Mouse (Mus musculus) myocyte (in vitro differentiated cells): ENCODE data around the gene Zar1l. TPM values are rescaled to one million over a fixed set of nuclear protein-coding genes. Genes with fewer than 3 reads are reported as not detected.

Experiments used
- H3K27me3 ChIP-seq: one replicate; pipeline ENCODE4 v1.6.1; 2011; ENCODE audit not compliant: control insufficient read depth, insufficient read depth, insufficient read length
- H3K36me3 ChIP-seq: one replicate; pipeline ENCODE4 v1.6.1; 2011; ENCODE audit not compliant: control insufficient read depth, insufficient read depth
- H3K4me2 ChIP-seq: one replicate; pipeline ENCODE4 v1.6.1; 2011; ENCODE audit warnings: low read depth, control low read depth
- H3K4me3 ChIP-seq: one replicate; pipeline ENCODE4 v1.5.1; 2011; ENCODE audit warnings: mild to moderate bottlenecking, control low read depth, moderate library complexity
- H3K79me2 ChIP-seq: one replicate; pipeline ENCODE4 v1.6.1; 2011; ENCODE audit not compliant: control insufficient read depth, insufficient read depth
- H3ac ChIP-seq: one replicate; pipeline ENCODE4 v1.6.1; 2011; ENCODE audit not compliant: control insufficient read depth, insufficient read length
- CEBPB ChIP-seq: IDR thresholded peaks from 2 replicates; pipeline ENCODE4 v1.6.1; 2011; ENCODE audit warnings: mild to moderate bottlenecking, moderate library complexity; ENCODE audit not compliant: poor library complexity, insufficient read depth, severe bottlenecking
- E2F4 ChIP-seq: IDR thresholded peaks from one replicate; pipeline ENCODE4 v1.6.1; 2011; ENCODE audit warnings: mild to moderate bottlenecking, control low read depth, moderate library complexity; ENCODE audit not compliant: insufficient read depth
- MAX ChIP-seq: IDR thresholded peaks from one replicate; pipeline ENCODE4 v1.6.1; 2011; ENCODE audit warnings: low read depth, mild to moderate bottlenecking, control low read depth
- MYOD1 ChIP-seq, 3 experiments: IDR thresholded peaks; one replicate each; pipeline ENCODE4 v1.6.1; 2011; ENCODE audit warnings: control low read depth in 2 of 3, low read depth in 2 of 3, mild to moderate bottlenecking in 2 of 3, moderate library complexity in 1 of 3; ENCODE audit not compliant: insufficient read length in 2 of 3, control insufficient read depth in 1 of 3
- MYOG ChIP-seq, 3 experiments: IDR thresholded peaks; one replicate each; pipeline ENCODE4 v1.6.1; 2011; ENCODE audit warnings: control low read depth in 2 of 3, low read depth in 2 of 3, mild to moderate bottlenecking in 2 of 3; ENCODE audit not compliant: insufficient read length in 2 of 3, control insufficient read depth in 1 of 3, insufficient read depth in 1 of 3
- POLR2A ChIP-seq: IDR thresholded peaks from one replicate; pipeline ENCODE4 v1.6.1; 2011; ENCODE audit warnings: low read depth, mild to moderate bottlenecking, control low read depth, moderate library complexity; ENCODE audit not compliant: insufficient read length
- POLR2AphosphoS2 ChIP-seq: IDR thresholded peaks from one replicate; pipeline ENCODE4 v1.6.1; 2011; ENCODE audit warnings: low read depth, control low read depth; ENCODE audit not compliant: insufficient read length
- REST ChIP-seq: IDR thresholded peaks from one replicate; pipeline ENCODE4 v1.6.1; 2011; ENCODE audit warnings: mild to moderate bottlenecking, control low read depth, moderate library complexity; ENCODE audit not compliant: insufficient read depth, insufficient read length
- SRF ChIP-seq: IDR thresholded peaks from one replicate; pipeline ENCODE4 v1.6.1; 2011; ENCODE audit warnings: low read depth; ENCODE audit not compliant: control insufficient read depth, insufficient read length
- TCF12 ChIP-seq: IDR thresholded peaks from one replicate; pipeline ENCODE4 v1.6.1; 2011; ENCODE audit warnings: mild to moderate bottlenecking, control low read depth; ENCODE audit not compliant: poor library complexity, insufficient read depth, severe bottlenecking
- TCF3 ChIP-seq: IDR thresholded peaks from one replicate; pipeline ENCODE4 v1.6.1; 2011; ENCODE audit warnings: low read depth, control low read depth; ENCODE audit not compliant: insufficient read length
- USF1 ChIP-seq: IDR thresholded peaks from one replicate; pipeline ENCODE4 v1.6.1; 2011; ENCODE audit warnings: low read depth, mild to moderate bottlenecking, control low read depth, moderate library complexity
- polyA plus RNA-seq: library from polyadenylated mRNA; unstranded; fragments of >200 nt; fragmentation: generic; extraction: Trizol; gene quantifications from one replicate; pipeline ENCODE4 v1.2.1, GENCODE M21; 2012; ENCODE audit warnings: missing spikeins

Gene Zar1l
- polyA plus RNA-seq, 1 experiment: not detected

DNA sequence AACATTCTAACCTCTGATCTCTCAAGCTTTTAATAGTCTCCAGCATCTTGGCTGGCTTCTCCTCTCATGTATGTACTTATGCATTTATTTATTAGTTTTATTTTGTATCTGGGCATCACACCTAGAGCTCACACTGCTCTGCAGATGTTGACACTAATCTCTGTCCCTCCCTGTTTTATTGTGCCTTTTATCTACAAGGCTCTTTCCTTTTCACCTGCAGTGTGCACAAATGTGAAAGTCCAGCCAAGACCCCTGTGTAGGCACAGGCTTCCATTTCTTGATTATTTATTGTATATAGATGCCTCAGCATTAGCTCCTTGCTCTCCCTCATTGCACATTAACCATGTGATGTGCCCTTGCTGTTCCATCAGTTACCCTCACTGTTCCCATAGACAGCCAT is 43.4 kb upstream of the Zar1l start:
- no peak overlapping the region for H3K4me2 ChIP-seq
- H3K4me3 ChIP-seq: no peak overlapping the region
- no peaks in the 10 kb centered on the region for H3K27me3 ChIP-seq
- H3K36me3 ChIP-seq: no peaks in the 10 kb centered on the region
- H3K79me2 ChIP-seq: no peaks in the 10 kb centered on the region
- TF ChIP-seq CEBPB (no peak), POLR2AphosphoS2 (no peak), TCF3 (no peak), MAX (no peak), E2F4 (no peak), SRF (no peak), REST (no peak), TCF12 (no peak), MYOG (IDR thresholded peaks at IDR 0.05; ENCODE audit: control insufficient read depth in 1 of 3, insufficient read depth in 1 of 3, insufficient read length in 2 of 3, low read depth in 2 of 3) (no peak), POLR2A (no peak), MYOD1 (IDR thresholded peaks at IDR 0.05; ENCODE audit: control insufficient read depth in 1 of 3, insufficient read length in 2 of 3, low read depth in 2 of 3) (no peak), USF1 (no peak)
- H3ac ChIP-seq: no peak overlapping the region

DNA sequence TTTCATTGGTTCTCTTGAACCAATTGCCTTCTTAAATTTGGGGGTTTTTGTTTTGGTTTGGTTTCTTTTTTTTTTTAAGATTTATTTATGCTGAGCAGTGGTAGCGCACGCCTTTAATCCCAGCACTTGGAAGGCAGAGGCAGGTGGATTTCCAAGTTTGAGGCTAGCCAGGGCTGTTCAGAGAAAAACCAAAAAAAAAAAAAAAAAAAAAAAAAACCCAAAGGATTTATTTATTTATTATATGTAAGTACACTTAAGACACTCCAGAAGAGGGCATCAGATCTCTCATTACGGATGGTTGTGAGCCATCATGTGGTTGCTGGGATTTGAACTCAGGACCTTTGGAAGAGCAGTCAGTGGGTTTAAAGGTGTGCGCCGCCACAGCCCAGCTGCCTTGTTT is 42.9 kb upstream of the Zar1l start:
- Histone ChIP-seq H3K4me2 (no peak overlapping the region), H3K4me3 (no peak overlapping the region), H3K27me3 (no peaks in the 10 kb centered on the region), H3K79me2 (no peaks in the 10 kb centered on the region), H3ac (no peak overlapping the region), H3K36me3 (no peaks in the 10 kb centered on the region)
- TF ChIP-seq REST (no peak), E2F4 (no peak), MYOD1 (IDR thresholded peaks at IDR 0.05; ENCODE audit: control insufficient read depth in 1 of 3, insufficient read length in 2 of 3, low read depth in 2 of 3) (no peak), TCF12 (no peak), POLR2AphosphoS2 (no peak), POLR2A (no peak), SRF (no peak), USF1 (no peak), CEBPB (no peak), MYOG (IDR thresholded peaks at IDR 0.05; ENCODE audit: control insufficient read depth in 1 of 3, insufficient read depth in 1 of 3, insufficient read length in 2 of 3, low read depth in 2 of 3) (no peak), TCF3 (no peak)

DNA sequence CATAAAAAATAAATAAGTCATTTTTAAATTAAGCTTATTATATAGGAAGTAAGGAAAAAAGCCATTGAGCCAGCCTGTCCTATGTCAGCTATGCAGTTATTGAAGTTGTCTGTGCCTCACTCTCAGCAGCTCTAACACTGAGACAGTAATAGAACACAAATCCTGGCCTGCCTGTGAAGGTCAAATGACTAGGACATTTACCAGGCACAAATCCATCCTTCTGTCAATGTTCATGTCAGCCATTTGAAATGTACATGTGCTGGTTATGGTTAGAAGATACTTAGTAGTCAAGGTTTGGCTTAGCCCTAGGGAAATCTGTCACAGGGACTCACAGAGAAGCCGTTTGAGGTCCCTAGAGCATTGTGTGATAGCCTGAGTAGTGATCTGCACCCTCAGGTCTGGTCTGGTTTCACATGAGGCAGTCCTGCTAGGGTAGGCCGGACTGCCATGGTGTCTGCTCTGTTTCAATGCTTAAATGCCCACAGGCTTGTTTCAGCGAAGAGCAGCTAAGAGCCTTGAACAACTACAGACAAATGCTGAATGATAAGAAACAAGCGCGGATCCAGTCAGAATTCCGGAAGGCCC is 41.6 kb upstream of the Zar1l start:
- Histone ChIP-seq H3K4me2 (no peak overlapping the region), H3K4me3 (no peak overlapping the region), H3ac (no peak overlapping the region), H3K27me3 (no peaks in the 10 kb centered on the region), H3K79me2 (no peaks in the 10 kb centered on the region), H3K36me3 (no peaks in the 10 kb centered on the region)
- TF ChIP-seq SRF: no peak
- TF ChIP-seq USF1: no peak
- no peak for TF ChIP-seq CEBPB
- no peak for TF ChIP-seq TCF12
- TF ChIP-seq POLR2A: no peak
- TF ChIP-seq MAX: no peak
- TF ChIP-seq POLR2AphosphoS2: no peak
- no peak for TF ChIP-seq E2F4

DNA sequence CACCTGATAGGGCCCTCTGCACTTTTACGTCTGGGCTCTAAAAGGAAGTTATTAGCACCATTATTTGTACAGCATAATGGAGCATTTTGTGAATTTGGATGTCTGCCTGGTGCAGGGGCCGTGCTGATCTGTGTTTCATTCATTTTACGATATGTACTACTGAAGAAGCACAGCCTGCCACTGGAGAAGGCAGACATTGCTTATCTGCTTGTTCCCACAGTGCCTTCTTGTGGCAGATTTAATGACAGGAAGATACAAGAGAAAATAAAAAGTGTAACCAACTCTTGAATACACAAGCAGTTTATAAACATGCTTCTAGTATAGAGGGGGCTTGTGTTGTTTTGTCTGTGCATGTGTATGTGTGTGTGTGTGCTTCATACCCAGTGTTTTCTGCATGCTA is 33.7 kb upstream of the Zar1l start:
- TF ChIP-seq POLR2AphosphoS2 (no peak), CEBPB (no peak), POLR2A (no peak), MAX (no peak), MYOG (IDR thresholded peaks at IDR 0.05; ENCODE audit: control insufficient read depth in 1 of 3, insufficient read depth in 1 of 3, insufficient read length in 2 of 3, low read depth in 2 of 3) (no peak), MYOD1 (IDR thresholded peaks at IDR 0.05; ENCODE audit: control insufficient read depth in 1 of 3, insufficient read length in 2 of 3, low read depth in 2 of 3) (no peak), TCF3 (no peak), SRF (no peak), REST (no peak), USF1 (no peak)
- no peak overlapping the region for H3K4me2 ChIP-seq
- no peak overlapping the region for H3ac ChIP-seq
- no peak overlapping the region for H3K4me3 ChIP-seq
- H3K79me2 ChIP-seq: no peaks in the 10 kb centered on the region
- no peaks in the 10 kb centered on the region for H3K36me3 ChIP-seq
- no peaks in the 10 kb centered on the region for H3K27me3 ChIP-seq

DNA sequence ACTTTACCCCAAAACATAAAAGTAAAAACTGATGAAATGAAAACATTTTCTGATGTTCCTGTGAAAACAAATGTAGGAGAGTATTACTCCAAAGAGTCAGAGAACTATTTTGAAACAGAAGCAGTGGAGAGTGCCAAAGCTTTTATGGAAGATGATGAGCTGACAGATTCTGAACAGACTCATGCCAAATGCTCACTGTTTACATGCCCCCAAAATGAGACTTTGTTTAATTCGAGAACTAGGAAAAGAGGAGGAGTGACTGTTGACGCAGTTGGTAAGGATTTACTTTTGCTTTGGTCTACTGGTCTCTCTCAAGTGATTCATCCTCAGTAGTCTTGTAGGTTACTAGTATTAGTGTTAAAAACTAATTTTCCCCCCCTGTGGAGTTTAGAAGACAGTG is 25.2 kb upstream of the Zar1l start:
- Histone ChIP-seq H3K27me3 (no peaks in the 10 kb centered on the region), H3K4me2 (no peak overlapping the region), H3K36me3 (peaks cover 8% of the 10 kb centered on the region), H3K79me2 (no peaks in the 10 kb centered on the region), H3K4me3 (no peak overlapping the region), H3ac (no peak overlapping the region)
- no peak for TF ChIP-seq SRF
- TF ChIP-seq POLR2A: no peak
- TF ChIP-seq E2F4: no peak
- TF ChIP-seq TCF3: no peak
- TF ChIP-seq MYOD1 (IDR thresholded peaks at IDR 0.05; ENCODE audit: control insufficient read depth in 1 of 3, insufficient read length in 2 of 3, low read depth in 2 of 3): no peak
- TF ChIP-seq REST: no peak
- no peak for TF ChIP-seq MYOG (IDR thresholded peaks at IDR 0.05; ENCODE audit: control insufficient read depth in 1 of 3, insufficient read depth in 1 of 3, insufficient read length in 2 of 3, low read depth in 2 of 3)
- TF ChIP-seq USF1: no peak
- no peak for TF ChIP-seq MAX
- TF ChIP-seq CEBPB: no peak
- no peak for TF ChIP-seq TCF12
- TF ChIP-seq POLR2AphosphoS2: no peak
